In genomic region chr2:70667016-70667415, GRCm38 (mm10) we compare ENCODE assay signal across 37 mouse cellular contexts. TPM values are rescaled to one million over a fixed set of nuclear protein-coding genes. Genes with fewer than 3 reads are reported as not detected.
"Had no signal": no experiment of that assay in that cellular context is flagged by ENCODE, and none has a peak within 500 bp of the region (broad histone marks: within the 10 kb centered on the region; RNA-seq: fewer than 3 reads in every experiment).

No protein-coding gene starts in this region.

- H3K27me3 ChIP-seq: limb, embryonic 12.5 days; limb, embryonic 13.5 days; limb, embryonic 15.5 days; liver, embryonic 12.5 days; liver, embryonic 13.5 days; liver, embryonic 15.5 days; lung, embryonic 15.5 days; megakaryocyte, embryonic 14.5 days; midbrain, embryonic 12.5 days; midbrain, embryonic 13.5 days; midbrain, embryonic 15.5 days; neural tube, embryonic 12.5 days had no signal

- H3K4me2 ChIP-seq: limb, embryonic 12.5 days; limb, embryonic 13.5 days; limb, embryonic 15.5 days; liver, embryonic 11.5 days; liver, embryonic 12.5 days; liver, embryonic 13.5 days; liver, embryonic 15.5 days; lung, embryonic 14.5 days; lung, embryonic 15.5 days; midbrain, embryonic 11.5 days; midbrain, embryonic 12.5 days; midbrain, embryonic 13.5 days; midbrain, embryonic 15.5 days; neural tube, embryonic 12.5 days had no signal

- H3K27ac ChIP-seq: limb, embryonic 10.5 days; limb, embryonic 12.5 days; limb, embryonic 13.5 days; limb, embryonic 15.5 days; liver, embryonic 12.5 days; liver, embryonic 13.5 days; liver, embryonic 14.5 days; liver, embryonic 15.5 days; lung, embryonic 15.5 days; macrophage; midbrain, embryonic 10.5 days; midbrain, embryonic 12.5 days; midbrain, embryonic 13.5 days; midbrain, embryonic 15.5 days; neural tube, embryonic 12.5 days had no signal

- H3K4me3 ChIP-seq: limb, embryonic 10.5 days; limb, embryonic 12.5 days; limb, embryonic 13.5 days; limb, embryonic 15.5 days; liver, embryonic 12.5 days; liver, embryonic 13.5 days; liver, embryonic 15.5 days; lung, embryonic 15.5 days; megakaryocyte, embryonic 14.5 days; midbrain, embryonic 10.5 days; midbrain, embryonic 12.5 days; midbrain, embryonic 13.5 days; midbrain, embryonic 15.5 days; myocyte; neural tube, embryonic 12.5 days had no signal

- H3K36me3 ChIP-seq: limb, embryonic 15.5 days; liver, embryonic 13.5 days; liver, embryonic 15.5 days; midbrain, embryonic 12.5 days; midbrain, embryonic 13.5 days; midbrain, embryonic 15.5 days; neural tube, embryonic 12.5 days had no signal

- H3K9me3 ChIP-seq: limb, embryonic 10.5 days; limb, embryonic 12.5 days; limb, embryonic 13.5 days; limb, embryonic 15.5 days; liver, embryonic 12.5 days; liver, embryonic 13.5 days; liver, embryonic 15.5 days; lung, embryonic 15.5 days; megakaryocyte, embryonic 14.5 days; midbrain, embryonic 10.5 days; midbrain, embryonic 12.5 days; midbrain, embryonic 13.5 days; midbrain, embryonic 15.5 days; neural tube, embryonic 12.5 days had no signal

- DNase-seq: left cerebral cortex, postnatal 4 days; liver; liver, embryonic 13.5 days; liver, postnatal 0 days; lung, adult 18-20 months; lung, adult 2 months; lung, embryonic 14.5 days; lung, postnatal 10 days; lung, postnatal 14 days; lung, postnatal 36 days; lung, postnatal 4 days; midbrain, embryonic 14.5 days had no signal

- ATAC-seq: liver, embryonic 12.5 days; liver, postnatal 0 days; midbrain, embryonic 13.5 days; midbrain, embryonic 15.5 days; midbrain, embryonic 16.5 days had no signal

- H3K9ac ChIP-seq: limb, embryonic 12.5 days; limb, embryonic 13.5 days; limb, embryonic 15.5 days; liver, embryonic 12.5 days; liver, embryonic 13.5 days; liver, embryonic 14.5 days; liver, embryonic 15.5 days; liver, postnatal 0 days; lung, embryonic 14.5 days; lung, embryonic 15.5 days; midbrain, embryonic 12.5 days; midbrain, embryonic 13.5 days; midbrain, embryonic 15.5 days; neural tube, embryonic 12.5 days had no signal

RNA-seq across cellular contexts. Expression of gene Gm26558, which starts 5.1 kb away (rescaled TPM):
- total RNA-seq: left cerebral cortex, postnatal 10 days; left cerebral cortex, postnatal 25 days; megakaryocyte progenitor cell, adult 5-6 weeks; megakaryocyte, adult 5-6 weeks; megakaryocyte-erythroid progenitor cell, adult 5-6 weeks; monocyte, adult 5-6 weeks had no signal
- polyA plus RNA-seq: macrophage had no signal
